Mouse (Mus musculus) adrenal gland, postnatal 10 days (tissue): ENCODE data around the gene Tmem185b. TPM values are rescaled to one million over a fixed set of nuclear protein-coding genes. Genes with fewer than 3 reads are reported as not detected.

Source experiments
- DNase-seq: peaks from one replicate; pipeline ENCODE4 v3.0.0; 2021; ENCODE audit warnings: mixed read lengths
- long read RNA-seq, 2 experiments: library from polyadenylated mRNA; stranded (forward); transcript quantifications; one replicate each; pipeline ENCODE4 v2.0.0; 2021
- total RNA-seq, 2 experiments: library from RNA; stranded (reverse); gene quantifications; 2 replicates each; pipeline ENCODE4 v1.2.3; 2021

Gene Tmem185b
- 10 to 100 TPM; 17.1 to 19.7 TPM for total RNA-seq
- long read RNA-seq, experiment 1, transcript Tmem185b-202 (1 exons, 2,824 nt), result major isoform, 28 of 29 reads
- long read RNA-seq, experiment 1, partial matches to known transcripts, result 0 of 29 reads
- long read RNA-seq, experiment 1, other reads (novel, unspliced or antisense), result 0 of 29 reads
- long read RNA-seq, experiment 2, transcript Tmem185b-202 (1 exons, 2,824 nt), result major isoform, 20 of 20 reads
- long read RNA-seq, experiment 2, partial matches to known transcripts, result 0 of 20 reads
- long read RNA-seq, experiment 2, other reads (novel, unspliced or antisense), result 0 of 20 reads

DNA sequence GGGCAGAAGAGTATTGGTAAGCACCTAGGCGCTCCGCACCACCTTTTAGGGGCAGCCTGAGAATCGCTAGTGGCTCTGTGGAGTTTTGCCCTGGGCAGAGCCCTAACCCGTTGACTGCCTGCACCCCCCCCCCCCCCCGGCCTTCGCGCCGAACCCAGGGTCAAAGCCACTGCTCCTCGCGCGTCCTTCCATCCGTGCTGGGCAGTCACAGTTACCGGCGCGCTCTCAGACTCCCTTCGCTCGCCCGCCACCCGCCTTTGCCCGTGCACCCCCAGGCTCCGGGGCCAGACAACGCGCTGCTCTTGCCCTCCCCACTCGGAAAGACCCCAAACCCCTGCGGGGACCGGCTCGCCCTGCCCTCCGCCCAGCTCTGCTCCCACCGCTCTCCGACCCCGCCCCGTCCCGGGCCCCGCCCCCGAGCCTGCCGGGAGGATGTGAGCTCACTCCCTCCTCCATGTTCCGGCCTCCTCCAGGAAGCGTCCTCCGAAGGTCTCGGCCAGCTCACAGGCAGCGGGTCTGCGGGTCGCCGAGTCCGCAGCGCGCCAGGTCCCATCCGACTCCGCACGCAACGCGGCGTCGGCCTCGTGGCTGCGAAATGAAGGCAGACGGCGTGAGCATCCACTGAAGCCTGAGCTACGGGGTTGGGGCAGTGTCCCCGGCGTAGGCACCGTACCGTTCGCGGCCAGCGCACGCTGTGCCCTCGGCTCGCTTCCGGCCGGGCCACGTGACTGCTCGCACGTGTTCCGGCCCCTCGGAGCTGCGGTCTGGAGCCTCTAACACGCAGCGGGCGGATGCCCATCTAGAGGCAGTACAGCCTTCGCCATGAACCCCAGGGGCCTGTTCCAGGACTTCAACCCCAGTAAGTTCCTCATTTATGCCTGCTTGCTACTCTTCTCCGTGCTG lies at the start of gene Tmem185b:
Gene Tmem185b, plus strand, starts transcription at position 472 of the 903 bp plus-strand sequence.
- DNase-seq, result peak; percentile 97

DNA sequence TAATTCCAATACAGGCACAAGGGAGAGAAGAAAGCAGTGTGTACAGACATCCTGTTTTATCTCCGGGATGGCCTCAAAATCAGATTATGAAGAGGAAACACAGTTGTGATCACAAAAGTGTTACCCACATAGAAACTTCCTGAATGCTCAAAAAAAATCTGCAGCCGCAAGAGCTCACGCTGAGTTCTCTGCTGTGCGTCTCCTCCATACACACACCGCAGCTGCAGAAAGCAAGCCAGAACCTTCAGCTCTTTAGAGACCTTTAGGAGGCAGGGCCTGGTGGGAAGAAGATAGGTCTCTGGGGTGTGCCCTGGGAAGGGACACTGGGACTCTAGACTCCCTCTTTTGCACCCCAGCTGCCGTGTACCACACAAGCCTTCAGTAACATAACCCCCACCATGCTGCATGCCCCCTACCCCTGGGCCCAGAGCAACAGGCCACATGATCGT lies 49.0 kb upstream of the Tmem185b start:
- no peak for DNase-seq

DNA sequence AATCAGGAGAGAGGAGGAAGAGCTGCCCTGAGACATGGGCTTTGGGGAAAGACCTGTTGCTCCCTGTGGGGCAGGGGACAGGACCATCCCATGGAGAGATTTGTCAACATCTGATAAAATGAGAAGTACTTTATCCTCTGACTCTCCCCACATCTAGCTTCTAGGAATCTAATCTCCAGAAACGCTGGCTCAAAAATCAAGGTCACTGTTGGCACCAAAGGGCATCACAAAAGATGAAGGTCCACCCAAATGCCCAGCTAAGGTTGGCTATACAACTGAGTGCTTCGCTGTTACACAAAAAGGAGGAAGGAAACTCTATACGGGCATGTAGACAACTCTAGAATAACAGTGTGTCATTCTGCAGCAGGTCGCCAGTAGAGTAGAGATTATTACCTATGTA lies 46.3 kb upstream of the Tmem185b start:
- no peak for DNase-seq

DNA sequence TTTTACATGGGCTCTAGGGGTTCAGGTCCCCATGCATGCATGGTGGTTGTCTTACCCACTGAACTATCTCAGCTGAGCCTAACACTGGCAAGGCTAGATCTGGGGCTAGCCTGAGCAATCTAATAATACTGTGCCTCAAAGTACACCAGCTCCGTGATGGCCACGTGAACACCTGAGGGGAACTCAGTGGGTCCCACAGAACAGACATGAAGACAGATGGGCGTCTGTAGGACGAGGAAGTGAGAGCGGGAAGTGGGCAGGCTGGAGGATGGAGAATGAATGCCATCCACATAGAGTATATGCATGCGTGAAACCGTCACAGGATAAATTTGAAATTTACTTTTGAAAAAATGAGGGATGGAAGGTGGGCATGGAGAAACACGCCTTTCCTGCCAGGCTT lies 45.3 kb upstream of the Tmem185b start:
- DNase-seq, result no peak

DNA sequence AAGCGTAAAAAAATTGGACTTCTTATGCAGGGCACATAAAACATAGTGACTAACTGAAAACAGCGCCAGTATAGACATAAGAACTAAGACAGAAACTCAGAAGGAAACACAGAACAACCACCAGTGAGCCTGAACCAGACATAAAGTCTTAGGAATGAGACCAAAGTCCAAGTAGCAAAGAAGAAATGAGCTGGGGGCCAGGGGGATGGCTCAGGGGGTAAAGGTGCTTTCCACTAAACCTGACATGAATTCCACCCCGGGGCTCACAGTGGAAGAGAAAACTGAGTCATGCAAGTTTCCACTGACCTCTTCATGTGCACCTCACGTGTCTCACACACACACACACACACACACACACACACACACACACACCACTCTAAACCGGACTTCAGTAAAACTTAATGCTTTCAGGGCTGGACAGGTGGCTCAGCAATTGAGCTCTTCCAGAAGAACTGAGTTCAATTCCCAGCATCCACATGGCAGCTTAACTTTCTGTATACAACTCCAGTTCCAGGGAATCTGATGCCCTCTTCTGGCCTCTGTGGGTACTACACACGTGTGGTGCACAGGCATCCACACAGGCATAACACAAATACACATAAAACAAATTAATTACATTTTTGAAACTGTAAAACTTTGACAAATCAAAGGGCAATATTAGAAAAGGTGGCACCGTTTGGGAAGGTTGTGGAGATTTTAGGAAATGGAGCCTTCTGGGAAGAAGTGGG lies 44.6 kb upstream of the Tmem185b start:
- no peak for DNase-seq

DNA sequence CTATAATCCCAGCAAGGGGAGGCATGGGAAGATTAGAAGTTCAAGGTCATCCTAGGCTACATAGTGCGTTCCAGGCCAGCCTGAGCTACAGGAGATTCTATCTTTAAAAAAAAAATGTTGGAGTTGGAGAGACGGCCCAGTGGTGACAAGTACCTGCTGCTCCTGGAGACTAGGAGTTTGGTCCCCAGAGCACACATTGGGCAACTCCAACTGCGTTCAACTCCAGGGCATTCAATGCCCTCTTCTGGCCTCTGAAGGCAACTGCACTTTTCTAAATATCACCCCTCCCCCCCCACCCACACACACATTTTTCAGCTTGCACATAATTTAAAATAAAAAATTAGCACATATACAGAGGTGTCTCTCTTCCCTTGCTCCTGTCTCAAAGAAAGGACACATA lies 43.1 kb upstream of the Tmem185b start:
- DNase-seq, result no peak

DNA sequence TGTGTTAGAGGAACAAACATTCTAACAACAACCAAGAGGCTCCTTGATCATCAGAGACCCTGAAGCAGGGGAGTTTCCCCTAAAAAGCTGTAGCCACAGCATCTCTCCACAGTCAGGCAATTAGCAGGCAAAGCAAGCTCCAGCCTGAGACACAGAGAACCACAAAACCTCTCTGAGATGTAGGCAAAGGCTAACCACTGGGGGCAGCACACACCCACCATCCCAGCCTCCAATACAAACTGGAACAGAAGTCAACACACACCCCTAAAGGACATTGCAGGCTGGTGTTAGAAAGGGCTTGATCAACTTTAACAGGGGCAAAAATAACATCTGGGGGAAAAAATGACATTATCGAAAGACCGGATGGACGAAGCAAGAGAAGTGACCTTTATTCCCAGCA lies 41.5 kb upstream of the Tmem185b start:
- peak; percentile 53 for DNase-seq

DNA sequence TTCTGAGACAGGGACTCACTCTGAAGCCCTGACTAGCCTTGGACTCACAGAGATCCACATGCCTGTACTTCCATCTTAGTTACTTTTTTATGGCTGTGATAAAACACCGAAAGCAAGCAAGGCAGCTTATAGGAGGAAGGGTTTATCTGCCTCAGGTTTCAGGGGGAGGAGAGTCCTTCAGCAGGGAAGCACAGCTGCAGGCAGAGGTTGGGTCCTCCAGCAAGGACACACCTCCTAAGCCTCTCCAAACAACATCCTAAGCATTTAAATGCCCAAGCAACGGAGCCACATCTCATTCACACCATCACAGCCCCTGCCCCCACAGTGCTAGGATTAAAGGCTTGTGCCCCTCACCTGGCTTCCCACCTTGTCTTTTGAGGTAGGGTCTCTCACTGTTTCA lies 40.1 kb upstream of the Tmem185b start:
- DNase-seq, result no peak

DNA sequence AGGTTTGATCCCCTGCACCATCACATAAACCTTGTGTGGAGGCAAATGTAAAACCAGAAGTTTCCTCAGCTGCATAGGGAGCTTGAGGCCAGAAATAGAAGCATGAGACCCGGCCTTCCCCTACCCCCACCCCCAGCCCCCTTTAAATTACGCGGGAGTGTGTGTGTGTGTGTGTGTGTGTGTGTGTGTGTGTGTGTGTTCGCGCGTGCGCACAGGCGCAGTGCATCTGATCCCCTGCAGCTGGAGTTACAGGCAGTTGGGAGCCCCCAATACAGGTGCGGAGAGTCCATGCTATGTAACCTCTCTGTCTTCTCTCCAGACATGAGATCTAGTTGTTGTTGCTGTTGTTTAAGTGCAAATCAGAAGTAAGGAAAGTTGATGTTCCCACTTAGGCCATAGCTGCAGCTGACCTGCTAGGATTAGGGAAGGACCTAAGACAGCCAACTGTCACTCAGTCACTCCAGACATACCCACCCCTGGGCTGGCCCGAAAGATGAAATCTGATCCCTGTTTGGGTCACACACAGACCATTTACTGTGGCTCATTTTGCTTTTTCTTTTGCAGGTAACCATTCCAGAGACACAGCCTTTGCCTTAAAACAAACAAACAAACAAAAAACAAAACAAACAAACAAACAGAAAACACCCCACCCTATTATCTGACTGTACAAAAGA lies 37.9 kb upstream of the Tmem185b start:
- no peak for DNase-seq

DNA sequence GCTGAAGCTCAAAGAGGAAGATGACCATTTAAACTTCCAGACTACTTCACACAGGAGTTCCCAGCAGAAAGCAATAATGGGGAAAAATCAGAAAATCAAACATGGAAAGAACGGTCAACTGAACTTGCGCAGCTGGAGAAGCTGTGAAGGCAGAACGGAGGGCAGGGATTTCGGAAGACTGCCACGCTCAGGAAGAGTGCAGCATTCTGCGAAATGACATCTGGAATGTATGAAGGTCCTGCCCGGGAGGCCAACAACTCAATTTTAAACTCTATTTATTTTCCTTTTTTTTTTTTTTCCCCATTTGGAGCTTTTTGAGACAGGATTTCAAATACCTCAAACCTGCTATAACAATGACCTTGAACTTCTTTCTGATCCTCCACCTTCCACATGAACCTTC lies 35.2 kb upstream of the Tmem185b start:
- DNase-seq, result no peak

DNA sequence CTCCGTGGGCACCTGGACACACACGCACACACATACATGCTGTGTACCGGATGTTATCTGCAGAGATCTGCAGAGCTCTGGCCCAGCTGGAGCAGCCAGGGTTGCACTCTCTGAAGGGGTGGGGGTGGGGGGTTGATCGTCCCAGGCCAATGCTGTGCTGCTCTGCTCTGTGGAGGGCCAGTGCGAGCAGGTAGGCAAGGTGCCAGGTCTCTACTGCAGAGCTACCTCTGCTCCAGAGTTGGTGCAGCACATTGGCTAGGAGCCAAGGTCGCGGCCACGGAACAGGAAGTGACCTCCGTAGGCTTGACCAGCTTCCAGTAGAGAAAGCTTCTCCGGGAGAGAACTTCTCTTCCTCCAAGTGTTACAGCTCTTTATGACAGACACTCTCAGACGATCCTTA lies 33.9 kb upstream of the Tmem185b start:
- peak; percentile 95 for DNase-seq

DNA sequence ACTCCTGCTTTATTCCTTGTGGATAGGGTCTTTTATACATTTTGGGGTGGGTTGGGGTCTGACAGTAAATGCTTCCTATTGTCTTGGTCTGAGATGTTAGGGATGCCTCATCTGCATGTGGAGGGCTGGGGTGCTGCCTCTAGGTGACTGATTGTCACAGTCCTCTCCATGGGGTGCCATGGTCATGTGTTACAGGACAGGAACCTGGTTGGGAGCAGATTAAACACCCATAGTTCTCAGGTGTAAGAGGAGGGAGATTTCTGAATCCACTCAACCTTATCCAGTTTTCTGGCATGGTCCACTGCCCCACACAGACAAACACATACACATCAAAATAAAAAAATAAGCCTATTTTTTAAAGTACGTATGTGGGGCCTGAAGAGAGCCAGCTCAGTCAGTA lies 33.5 kb upstream of the Tmem185b start:
- no peak for DNase-seq

DNA sequence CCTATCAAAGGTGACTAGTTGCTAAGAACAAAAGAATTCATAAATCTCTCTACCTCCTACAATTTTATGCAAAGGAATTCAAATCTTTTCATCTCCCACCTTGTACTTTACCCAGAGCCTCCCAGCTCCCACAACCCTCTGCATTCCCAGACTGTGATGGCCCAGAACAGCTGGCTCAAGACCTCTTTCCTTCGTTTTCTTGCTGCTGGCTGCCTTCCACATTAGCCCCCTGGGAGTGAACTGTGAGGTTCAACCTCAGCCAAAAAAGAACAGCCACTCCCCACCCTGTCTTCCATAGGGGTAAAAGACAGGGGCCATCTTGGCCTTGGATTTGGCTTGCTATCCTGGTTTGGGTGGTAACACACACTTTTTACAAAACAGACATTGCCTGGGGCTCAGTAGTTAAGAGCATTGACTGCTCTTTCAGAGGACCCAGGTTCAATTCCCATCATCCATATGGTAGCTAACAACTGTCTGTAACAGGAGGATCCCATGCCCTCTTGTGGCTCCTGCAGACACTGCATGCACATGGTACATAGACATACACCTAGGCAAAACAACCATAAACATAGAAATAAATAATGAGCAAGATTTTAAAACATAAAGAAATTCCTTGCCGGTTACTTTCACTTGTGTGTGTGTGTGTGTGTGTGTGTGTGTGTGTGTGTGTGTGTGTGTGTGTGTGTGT lies 31.8 kb upstream of the Tmem185b start:
- peak; percentile 70 for DNase-seq

DNA sequence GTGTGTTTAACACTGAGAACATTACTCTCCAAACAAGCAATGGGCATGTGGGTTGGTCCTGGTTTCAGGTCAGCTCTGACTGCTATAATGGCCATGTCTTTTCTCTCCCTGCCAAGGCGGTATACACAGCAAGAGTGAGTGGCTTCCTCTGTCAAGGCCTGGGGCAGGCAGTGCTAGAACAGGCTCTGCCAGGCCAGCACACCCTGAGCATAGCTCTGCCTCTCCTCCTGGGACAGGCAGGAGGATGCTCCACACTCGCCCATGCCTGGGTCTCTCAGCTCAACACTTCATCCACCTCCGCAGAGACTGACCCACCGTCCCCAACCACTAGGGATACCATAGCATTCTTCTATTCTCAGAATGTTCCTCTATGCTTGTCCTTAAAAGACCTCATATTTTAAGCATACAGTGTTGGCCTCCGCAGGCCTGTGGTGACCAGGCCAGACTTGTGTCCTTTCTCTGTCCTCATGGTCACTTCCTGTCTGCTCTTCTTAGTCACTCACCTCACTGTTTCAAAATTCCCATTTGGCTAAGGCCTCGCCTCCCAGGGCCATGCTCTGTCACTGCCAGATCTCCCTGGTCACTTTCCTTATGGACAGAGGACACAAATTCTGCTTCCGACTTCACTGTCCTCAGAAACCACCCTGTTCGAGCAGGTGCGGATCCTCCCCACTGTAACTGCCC lies 31.1 kb upstream of the Tmem185b start:
- DNase-seq, result peak; percentile 59

DNA sequence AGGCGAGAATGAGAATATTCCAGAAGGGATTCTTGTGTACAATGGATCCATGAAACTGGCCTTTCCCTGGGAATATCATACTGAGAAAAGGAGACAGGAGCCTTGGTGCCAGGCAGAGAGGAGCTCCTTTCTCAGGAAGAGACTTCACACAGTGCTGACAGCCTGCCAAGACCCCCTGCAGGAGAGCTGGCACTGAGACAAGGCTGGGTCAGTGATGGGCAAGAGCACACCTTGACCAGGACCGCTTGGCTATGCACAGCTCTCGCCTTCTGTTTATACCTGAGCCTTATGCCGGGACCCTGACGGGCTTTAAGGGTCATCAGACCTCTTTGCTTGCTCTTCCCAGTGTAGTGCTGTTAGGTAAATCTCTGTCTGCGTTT lies 30.6 kb upstream of the Tmem185b start:
- no peak for DNase-seq

DNA sequence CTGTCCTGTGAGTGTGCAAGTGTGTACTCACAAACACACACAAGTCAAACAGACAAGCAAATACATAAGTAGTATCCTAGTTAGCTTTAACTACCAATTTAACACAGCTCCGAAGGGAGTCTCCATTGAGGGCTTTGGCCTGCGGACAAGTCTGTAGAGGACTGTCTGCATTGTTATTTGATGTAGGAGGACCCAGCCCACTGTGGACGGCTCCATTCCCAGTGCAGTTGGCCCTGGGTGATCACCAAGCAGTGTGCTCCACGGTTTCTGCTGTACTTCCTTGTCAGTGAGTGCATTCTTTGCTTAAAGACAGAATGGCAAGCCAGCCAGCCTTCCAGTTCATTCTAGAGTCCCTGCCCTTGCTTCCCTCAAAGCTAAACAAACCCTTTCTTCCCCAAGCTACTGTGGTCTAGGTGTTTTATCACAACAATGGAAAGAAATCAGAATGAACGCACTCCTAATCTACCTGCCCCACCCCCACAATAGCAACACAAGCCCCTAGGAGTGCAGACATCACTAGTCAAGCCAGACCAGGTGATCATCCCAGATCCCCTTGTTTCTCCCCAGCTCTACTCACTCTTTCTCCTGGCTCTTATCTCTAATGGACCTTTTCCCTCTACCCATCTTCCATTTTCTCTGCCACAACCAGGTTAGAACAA lies 28.5 kb upstream of the Tmem185b start:
- DNase-seq, result no peak

DNA sequence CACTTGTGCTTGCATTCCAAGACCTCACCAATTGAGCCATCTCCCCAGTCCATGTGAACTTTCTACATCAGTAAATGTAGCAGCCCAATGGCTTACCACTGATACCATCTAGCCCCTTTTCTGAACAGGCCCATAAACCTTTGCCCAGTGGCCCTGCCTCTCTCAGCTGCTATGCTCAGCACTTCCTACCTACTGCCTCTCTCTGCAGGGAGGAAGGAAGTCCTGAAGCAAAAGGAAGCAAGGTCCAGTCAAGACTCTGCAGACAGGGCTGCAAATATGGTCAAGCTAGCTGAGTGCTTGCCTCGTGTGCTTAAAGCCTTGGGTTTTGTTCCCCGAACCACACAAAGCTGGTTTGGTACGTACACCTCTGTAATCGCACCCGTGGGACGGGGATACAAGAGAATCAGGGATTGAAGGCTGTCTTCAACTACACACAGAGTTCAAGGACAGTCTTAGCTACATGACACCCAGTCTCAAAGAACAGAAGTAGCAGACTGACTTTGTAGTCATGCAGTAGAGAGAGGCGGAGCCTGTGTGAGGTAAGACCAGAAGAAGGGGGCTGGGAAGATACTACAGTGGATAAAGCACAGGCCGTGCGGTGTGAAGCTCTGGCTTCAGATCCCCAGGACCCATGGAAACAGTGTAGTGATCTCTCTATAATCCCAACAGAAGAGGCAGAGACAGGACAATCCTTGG lies 27.3 kb upstream of the Tmem185b start:
- DNase-seq, result no peak

DNA sequence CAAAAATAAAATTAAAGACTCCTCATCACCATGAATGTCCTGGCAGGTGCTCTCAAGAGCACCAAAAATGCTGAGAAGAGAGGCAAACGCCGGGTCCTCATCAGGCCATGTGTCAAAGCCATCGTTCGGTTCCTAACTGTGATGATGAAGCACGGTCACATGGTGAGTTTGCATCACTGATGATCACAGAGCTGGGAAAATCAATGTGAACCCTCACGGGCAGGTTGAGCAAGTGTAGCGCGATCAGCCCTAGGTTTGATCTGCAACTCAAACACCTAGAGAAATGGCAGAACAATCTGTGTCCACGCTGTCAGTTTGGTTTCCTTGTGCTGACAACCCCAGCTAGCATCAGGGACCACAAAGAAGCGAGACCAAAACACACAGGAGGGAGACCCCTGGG lies 26.5 kb upstream of the Tmem185b start:
- no peak for DNase-seq

DNA sequence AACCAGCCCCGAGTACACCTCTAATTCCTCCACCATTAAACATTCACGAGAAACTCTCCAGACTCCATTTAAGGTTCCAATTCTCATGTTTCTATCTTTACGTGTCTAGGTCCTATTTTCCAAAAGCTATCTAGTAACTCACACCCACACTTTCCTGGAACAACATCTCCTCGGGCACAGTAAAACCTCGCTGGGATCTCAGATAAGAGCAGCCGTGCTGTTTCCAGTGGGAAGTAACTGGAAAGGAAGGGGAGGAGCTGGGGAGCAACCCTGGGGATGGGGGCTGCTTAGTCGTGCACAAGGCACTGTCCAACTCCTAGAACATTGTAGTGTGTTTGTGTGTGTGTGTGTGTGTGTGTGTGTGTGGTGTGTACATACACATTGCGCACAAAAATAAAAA lies 24.1 kb upstream of the Tmem185b start:
- no peak for DNase-seq

DNA sequence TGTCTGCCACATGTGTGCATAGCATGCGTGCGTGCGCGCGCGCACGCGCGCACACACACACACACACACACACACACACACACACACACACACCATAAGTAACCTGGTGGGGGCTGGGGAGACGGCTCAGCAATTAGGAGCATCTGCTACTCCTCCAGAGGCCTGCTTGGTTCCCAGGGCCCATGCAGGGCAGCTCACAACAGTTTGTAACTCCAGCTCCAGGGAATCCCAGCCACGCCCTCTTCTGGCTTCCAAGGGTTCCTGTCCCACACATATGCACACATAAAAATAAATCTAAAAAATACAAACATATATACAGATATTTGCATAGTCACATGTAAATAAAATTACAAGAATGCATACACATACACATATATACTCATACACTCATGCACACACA lies 23.2 kb upstream of the Tmem185b start:
- DNase-seq, result no peak
